Mouse (Mus musculus) CH12F3 (cell line): ENCODE measurements around the gene AL731706.1.

Source experiments
- in situ Hi-C: fragments of 300-500 bp; cut with MboI; formaldehyde crosslinking; loops from 2 replicates; pipeline ENCODE4 v1.14.3; 2020; ENCODE audit warnings: low sequenced_read_pairs

AL731706.1 gene

DNA sequence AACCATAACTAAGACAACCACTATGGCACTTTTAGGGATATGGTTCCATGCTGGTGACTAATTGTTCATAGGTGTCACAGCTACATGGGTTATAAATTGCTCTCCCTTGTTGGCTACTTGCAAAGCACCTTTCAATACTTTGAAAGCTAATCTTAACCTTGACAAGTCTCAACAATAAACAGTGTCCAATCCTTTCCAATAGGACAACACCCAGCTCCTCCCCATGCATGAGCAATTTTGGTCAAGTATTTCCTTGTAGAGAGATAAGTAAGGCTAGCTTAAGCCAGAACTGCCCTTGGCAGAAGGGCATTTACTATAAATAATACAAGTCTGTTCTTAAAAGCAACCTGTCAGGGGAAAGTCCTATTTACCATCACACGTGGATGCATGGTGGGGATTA, 53.2 kb downstream of the AL731706.1 start:
- in situ Hi-C loops, result no loop called here

DNA sequence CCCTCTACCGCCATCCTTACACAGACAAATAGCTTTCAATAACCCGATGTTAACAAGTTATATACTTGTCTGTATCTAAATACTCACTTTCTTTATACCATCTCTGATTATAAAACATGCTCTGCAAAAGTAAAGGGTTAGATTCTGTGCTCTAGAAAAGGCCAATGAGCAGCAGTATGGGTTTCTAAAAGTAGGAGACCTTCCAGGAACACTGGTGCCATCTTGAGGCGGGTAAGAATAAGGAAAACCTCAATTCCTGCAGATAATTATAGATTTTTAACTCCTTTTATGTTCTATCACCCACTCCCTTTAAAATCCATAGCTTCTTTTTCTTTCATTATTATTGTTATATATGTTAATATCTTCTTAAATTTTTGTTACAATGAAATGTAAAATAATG, 55.3 kb downstream of the AL731706.1 start:
- in situ Hi-C loops, result no loop called here

DNA sequence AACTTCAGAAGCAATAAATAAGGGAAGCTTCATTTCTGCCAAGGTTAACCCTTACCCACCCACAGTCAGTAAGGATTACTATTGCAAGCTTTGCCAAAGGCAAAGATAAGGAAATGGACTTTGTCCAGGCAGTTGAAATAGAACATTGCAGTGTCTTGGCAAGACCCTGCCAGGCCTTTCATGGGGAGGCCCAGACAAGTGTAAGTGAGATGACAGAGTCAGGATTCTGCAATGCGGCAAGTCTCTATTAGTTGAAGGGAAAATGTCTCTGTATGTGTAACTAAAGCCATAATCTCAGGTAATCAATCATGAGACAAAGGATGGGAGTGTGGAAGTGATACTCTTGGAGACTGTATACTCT, 56.5 kb downstream of the AL731706.1 start:
- in situ Hi-C loops, result no loop called here

DNA sequence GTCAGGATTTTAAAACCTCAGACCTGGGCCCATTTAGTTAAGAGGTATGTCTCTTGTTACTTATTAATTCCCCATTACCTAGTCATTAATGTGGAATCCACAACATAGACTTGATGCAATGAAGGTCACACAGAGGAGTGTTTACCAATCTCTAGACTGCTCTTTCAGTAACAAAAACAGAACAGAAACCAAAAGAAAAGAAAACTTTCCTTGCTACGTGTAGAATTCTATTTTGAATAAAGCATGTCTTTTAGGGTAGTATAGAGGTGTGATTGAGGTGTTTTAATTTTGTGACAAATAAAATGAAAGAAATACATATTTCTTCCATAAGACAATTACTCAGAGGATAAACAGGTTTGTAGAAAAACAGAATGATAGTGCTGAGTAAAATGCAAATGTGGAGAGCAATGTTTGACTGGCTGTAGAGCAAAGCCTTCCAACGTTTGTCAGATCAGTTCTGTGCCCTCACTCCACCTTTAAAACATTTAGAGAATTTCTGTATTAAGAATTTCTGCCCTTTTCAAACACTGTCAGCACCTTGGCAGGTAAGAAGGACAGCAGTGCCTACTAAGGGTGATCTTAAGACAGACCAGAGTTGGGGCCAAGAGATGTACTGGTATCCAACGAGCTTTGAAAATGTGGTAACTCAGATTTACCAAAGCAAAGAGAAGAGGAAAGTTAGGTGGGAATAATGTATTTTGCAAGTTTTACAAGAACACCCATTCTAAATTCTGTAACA, 57.0 kb downstream of the AL731706.1 start:
- in situ Hi-C loops, result no loop called here

DNA sequence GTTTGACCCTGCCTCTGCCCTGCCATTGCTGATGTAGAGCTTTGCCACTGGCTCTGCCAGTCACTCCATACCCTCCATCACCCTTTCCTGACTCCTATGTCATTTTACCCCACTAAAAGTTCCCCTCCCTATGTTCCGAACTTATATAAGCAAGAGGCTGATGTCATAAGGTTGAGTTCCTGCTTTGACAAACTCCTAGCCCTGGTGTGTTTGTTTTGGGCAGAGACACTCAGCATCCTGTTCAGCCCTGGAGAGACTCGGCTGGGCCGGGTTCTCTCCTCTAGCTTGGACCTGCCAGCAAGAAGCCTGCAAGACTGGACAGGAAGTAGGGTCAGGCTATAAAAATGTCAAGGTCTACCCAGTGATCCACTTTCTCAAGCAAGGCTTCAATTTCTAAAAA, 58.3 kb downstream of the AL731706.1 start:
- in situ Hi-C loops, result no loop called here
